Mouse (Mus musculus) CH12.LX (cell line): ENCODE measurements around the gene Rnf126. TPM values are rescaled to one million over a fixed set of nuclear protein-coding genes. Genes with fewer than 3 reads are reported as not detected.

Experiments used
- DNase-seq: peaks from one replicate; pipeline ENCODE4 v3.0.0-alpha.2; 2013; ENCODE audit errors: extremely low read depth
- H3K27ac ChIP-seq: 2 replicates; pipeline ENCODE4 v1.5.1; 2012; ENCODE audit warnings: low read depth, mild to moderate bottlenecking, control low read depth, moderate library complexity; ENCODE audit not compliant: insufficient read depth
- H3K27me3 ChIP-seq: replicated peaks from 2 replicates; pipeline ENCODE3; 2012; ENCODE audit warnings: inconsistent platforms
- H3K36me3 ChIP-seq, 2 experiments: replicated peaks in 1 of 2; 2 replicates each; pipeline versions ENCODE3 to v1.6.1; 2012; ENCODE audit warnings: inconsistent platforms in 1 of 2, low read length in 1 of 2, mild to moderate bottlenecking in 1 of 2, mixed read lengths in 1 of 2, moderate library complexity in 1 of 2; ENCODE audit not compliant: control insufficient read depth in 1 of 2, insufficient read depth in 1 of 2
- H3K4me1 ChIP-seq, 2 experiments: 2 replicates each; pipeline ENCODE4 v1.6.1; 2012; ENCODE audit warnings: inconsistent platforms in 1 of 2, moderate library complexity in 1 of 2; ENCODE audit not compliant: insufficient read depth in 2 of 2, control insufficient read depth in 1 of 2
- H3K4me2 ChIP-seq: 2 replicates; pipeline ENCODE4 v1.6.1; 2012; ENCODE audit warnings: low read depth, mild to moderate bottlenecking, control low read depth; ENCODE audit not compliant: poor library complexity, insufficient read depth, severe bottlenecking
- H3K4me3 ChIP-seq, 3 experiments: fragments of 150-350 bp in 1 of 3; sonication (generic) in 1 of 3; replicated peaks in 1 of 3; 2 replicates each; pipeline versions ENCODE3 to v1.5.1; 2011 to 2012; ENCODE audit warnings: low read depth in 2 of 3, low read length in 2 of 3, mild to moderate bottlenecking in 2 of 3, moderate library complexity in 2 of 3, control low read depth in 1 of 3, improper control_type of control experiment in 1 of 3, inconsistent platforms in 1 of 3, mixed read lengths in 1 of 3; ENCODE audit not compliant: poor library complexity in 1 of 3
- H3K79me2 ChIP-seq: replicated peaks from 2 replicates; pipeline ENCODE4 v1.6.1; 2012; ENCODE audit warnings: mild to moderate bottlenecking, moderate library complexity; ENCODE audit not compliant: control insufficient read depth, poor library complexity, insufficient read depth, severe bottlenecking; ENCODE audit errors: extremely low read depth
- H3K9ac ChIP-seq: 2 replicates; pipeline ENCODE4 v1.6.1; 2012; ENCODE audit warnings: low read depth, mild to moderate bottlenecking, control low read depth, moderate library complexity; ENCODE audit not compliant: insufficient read depth
- H3K9me3 ChIP-seq: replicated peaks from 2 replicates; pipeline ENCODE3; 2012; ENCODE audit warnings: low read length, inconsistent platforms, mixed read lengths
- CHD2 ChIP-seq: IDR thresholded peaks from 2 replicates; pipeline ENCODE4 v1.6.1; 2011; ENCODE audit warnings: low read length, improper control_type of control experiment
- HCFC1 ChIP-seq: IDR thresholded peaks from 2 replicates; pipeline ENCODE4 v1.6.1; 2012; ENCODE audit warnings: low read depth, mild to moderate bottlenecking, inconsistent platforms, low read length, improper control_type of control experiment
- IRF4 ChIP-seq: IDR thresholded peaks from 2 replicates; pipeline ENCODE4 v1.6.1; 2014; ENCODE audit warnings: low read depth, mild to moderate bottlenecking, inconsistent platforms, low read length, improper control_type of control experiment
- JUN ChIP-seq: IDR thresholded peaks from 2 replicates; pipeline ENCODE4 v1.6.1; 2011; ENCODE audit warnings: low read depth, mild to moderate bottlenecking, low read length, improper control_type of control experiment, moderate library complexity; ENCODE audit not compliant: insufficient read depth
- JUND ChIP-seq: conservative IDR thresholded peaks from 2 replicates; pipeline ENCODE4 v1.6.1; 2011; ENCODE audit warnings: low read depth, low read length, improper control_type of control experiment
- MAFK ChIP-seq: IDR thresholded peaks from 2 replicates; pipeline ENCODE4 v1.6.1; 2011; ENCODE audit warnings: low read length, improper control_type of control experiment; ENCODE audit not compliant: insufficient replicate concordance
- MYC ChIP-seq: IDR thresholded peaks from 2 replicates; pipeline ENCODE4 v1.6.1; 2011; ENCODE audit warnings: low read depth, mild to moderate bottlenecking, improper control_type of control experiment, low read length
- NELFE ChIP-seq: IDR thresholded peaks from 2 replicates; pipeline ENCODE4 v1.6.1; 2011; ENCODE audit warnings: low read depth, low read length, improper control_type of control experiment
- NRF1 ChIP-seq: IDR thresholded peaks from 2 replicates; pipeline ENCODE4 v1.6.1; 2014; ENCODE audit warnings: low read depth, mild to moderate bottlenecking, inconsistent platforms, low read length, improper control_type of control experiment, moderate library complexity
- PAX5 ChIP-seq: IDR thresholded peaks from 2 replicates; pipeline ENCODE4 v1.6.1; 2012; ENCODE audit warnings: low read length, inconsistent platforms, mixed read lengths
- POLR2A ChIP-seq: IDR thresholded peaks from 2 replicates; pipeline ENCODE4 v1.6.1; 2011; ENCODE audit warnings: low read depth, mild to moderate bottlenecking, improper control_type of control experiment, low read length
- POLR2AphosphoS2 ChIP-seq: IDR thresholded peaks from 2 replicates; pipeline ENCODE4 v1.6.1; 2011; ENCODE audit warnings: low read depth, low read length, improper control_type of control experiment
- RAD21 ChIP-seq: IDR thresholded peaks from 2 replicates; pipeline ENCODE4 v1.6.1; 2011; ENCODE audit warnings: low read depth, mild to moderate bottlenecking, low read length, improper control_type of control experiment, moderate library complexity
- SIN3A ChIP-seq: IDR thresholded peaks from 2 replicates; pipeline ENCODE4 v1.6.1; 2012; ENCODE audit warnings: low read length, improper control_type of control experiment, inconsistent platforms
- SMC3 ChIP-seq: IDR thresholded peaks from 2 replicates; pipeline ENCODE4 v1.6.1; 2011; ENCODE audit warnings: low read depth, low read length, improper control_type of control experiment
- TBP ChIP-seq: conservative IDR thresholded peaks from 2 replicates; pipeline ENCODE4 v1.6.1; 2011; ENCODE audit warnings: low read depth, low read length, improper control_type of control experiment
- ZNF384 ChIP-seq: IDR thresholded peaks from 2 replicates; pipeline ENCODE4 v1.6.1; 2012; ENCODE audit warnings: low read depth, low read length, improper control_type of control experiment, inconsistent platforms
- dilution Hi-C: fragments of 300-500 bp; cut with MboI; formaldehyde crosslinking; loops from 2 replicates; pipeline ENCODE4 v1.14.3; 2020; ENCODE audit warnings: low sequenced_read_pairs; ENCODE audit not compliant: extremely low pct_unique_long_range_greater_than_20kb, extremely low pct_ligation_motif_present
- in situ Hi-C: fragments of 300-500 bp; cut with MboI; formaldehyde crosslinking; loops from 3 replicates; pipeline ENCODE4 v1.14.3; 2019; ENCODE audit warnings: low sequenced_read_pairs, low pct_ligation_motif_present, low pct_unique_long_range_greater_than_20kb, mixed read lengths
- polyA plus RNA-seq: library from polyadenylated mRNA; unstranded; fragments of >175 nt; gene quantifications from 2 replicates; pipeline ENCODE4 v1.2.1, GENCODE M21; 2012; ENCODE audit warnings: low read depth; ENCODE audit not compliant: insufficient read length
- total RNA-seq, 2 experiments: library from RNA; depleted of rRNA; stranded (reverse); fragments of 300-350 nt in 1 of 2; fragments of >200 nt in 1 of 2; gene quantifications; 2 replicates each; pipeline ENCODE4 v1.2.3; 2012 to 2014

Rnf126 gene
- total and polyA plus RNA-seq, 3 experiments = 32.4 to 112 (median 67.9) TPM

DNA sequence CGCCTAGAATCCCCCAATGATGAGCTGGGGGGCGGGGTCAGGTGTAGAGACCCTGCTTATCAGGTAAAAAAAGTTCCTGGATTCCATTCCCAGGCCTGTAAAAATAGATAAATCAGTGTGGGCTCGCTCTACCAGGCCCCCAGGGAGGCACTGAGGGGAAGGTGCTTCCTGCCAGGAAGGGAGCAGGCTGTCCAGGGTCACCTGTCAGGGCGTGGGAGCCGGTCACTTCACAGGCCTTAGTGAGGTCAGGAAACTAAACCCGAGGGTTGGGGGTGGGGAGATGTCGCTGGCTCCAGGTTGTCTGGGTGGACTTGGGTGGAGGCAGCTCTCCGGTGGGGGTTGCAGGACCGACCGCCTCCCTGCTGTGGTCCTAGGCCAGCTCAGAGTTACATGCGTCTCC lies 38.9 kb upstream of the Rnf126 start:
- no peaks in the 10 kb centered on the region for H3K79me2 ChIP-seq
- dilution Hi-C loops = no loop called here
- no peak for DNase-seq
- no peak overlapping the region for H3K9ac ChIP-seq
- H3K27me3 ChIP-seq = peaks cover 31% of the 10 kb centered on the region
- TF ChIP-seq POLR2A (no peak), RAD21 (no peak), ZNF384 (no peak), HCFC1 (no peak), CHD2 (no peak), JUND (no peak), PAX5 (no peak), MYC (no peak), JUN (no peak)
- no peaks in the 10 kb centered on the region for H3K36me3 ChIP-seq
- H3K4me1 ChIP-seq = peaks cover 0 to 9% of the 10 kb centered on the region in 2 experiments; a peak in 2 of 4 replicates
- H3K4me2 ChIP-seq = no peak overlapping the region
- no peak overlapping the region for H3K27ac ChIP-seq
- in situ Hi-C loops = no loop called here
- H3K9me3 ChIP-seq = no peaks in the 10 kb centered on the region
- H3K4me3 ChIP-seq = no peak overlapping the region

GRCm38 (mm10) chr10:79803716-79804323 lies 37.1 kb upstream of the Rnf126 start:
- Histone ChIP-seq H3K27me3 (peaks cover 31% of the 10 kb centered on the region), H3K9ac (no peak overlapping the region), H3K4me1 (peaks cover 0 to 9% of the 10 kb centered on the region in 2 experiments; a peak in 2 of 4 replicates), H3K79me2 (no peaks in the 10 kb centered on the region), H3K36me3 (no peaks in the 10 kb centered on the region), H3K4me3 (no peak overlapping the region), H3K4me2 (no peak overlapping the region), H3K9me3 (peaks cover 2% of the 10 kb centered on the region), H3K27ac (no peak overlapping the region)
- TF ChIP-seq SIN3A = no peak
- no peak for TF ChIP-seq CHD2
- TF ChIP-seq NRF1 = no peak
- no peak for TF ChIP-seq MYC
- TF ChIP-seq MAFK = no peak
- TF ChIP-seq JUN = no peak
- TF ChIP-seq POLR2A = no peak
- TF ChIP-seq NELFE = no peak
- no peak for TF ChIP-seq SMC3
- TF ChIP-seq IRF4 = no peak
- TF ChIP-seq RAD21 = no peak
- no peak for TF ChIP-seq TBP
- no peak for TF ChIP-seq POLR2AphosphoS2
- in situ Hi-C loops (no loop called here), dilution Hi-C loops (no loop called here)
- no peak for DNase-seq
